In the genomic region with DNA sequence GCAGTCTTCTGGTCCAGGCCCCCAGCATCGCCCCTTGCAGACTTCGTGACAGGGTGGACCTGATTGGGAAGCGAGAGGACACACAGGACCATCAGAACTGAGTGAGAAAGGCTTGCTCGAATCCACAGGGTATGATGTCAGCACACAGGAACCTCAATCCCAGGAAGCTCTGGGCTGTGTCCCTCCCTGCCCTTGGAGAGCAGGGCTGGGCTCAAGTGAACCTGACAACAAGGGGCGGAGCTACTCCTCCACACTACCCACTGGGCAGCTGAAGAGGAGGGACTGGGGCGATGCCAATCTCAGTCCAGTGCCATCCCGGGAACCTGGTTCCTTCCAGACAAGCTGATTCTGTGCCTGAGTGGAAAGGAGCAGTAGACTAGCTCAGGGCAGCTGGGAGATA, we compare ENCODE assay signal across 8 mouse cellular contexts. TPM values are rescaled to one million over a fixed set of nuclear protein-coding genes. Genes with fewer than 3 reads are reported as not detected.
DNase-seq lines count a peak whose midpoint lies in the region; ATAC-seq lines count a peak whose summit lies in the region.

No protein-coding gene starts in this region.

- 28% methylated on average over 7 of the region's 7 CpGs for WGBS in kidney, embryonic 15.5 days

- ATAC-seq in kidney, embryonic 15.5 days (replicated peaks; ENCODE audit: low FRiP score) = peak; percentile 85

- no peak overlapping the region for H3K9ac ChIP-seq in kidney, embryonic 15.5 days

- H3K27ac ChIP-seq in kidney, embryonic 15.5 days = 0 out of 2 replicates have a peak overlapping the region, but pooled peaks have one; percentile 48

- H3K4me1 ChIP-seq in kidney, embryonic 15.5 days = peaks cover 43% of the 10 kb centered on the region

- peak overlapping the region; percentile 2; the same call in 1 of the 2 replicates for H3K4me3 ChIP-seq in kidney, embryonic 15.5 days (replicated peaks)

- no peaks in the 10 kb centered on the region for H3K36me3 ChIP-seq in kidney, embryonic 15.5 days

- peaks cover 43% of the 10 kb centered on the region for H3K27me3 ChIP-seq in kidney, embryonic 15.5 days

- DNase-seq in embryo, embryonic 11 days = peak; percentile 22
- no peak for DNase-seq in embryo, embryonic 9.5 days (ENCODE audit: extremely low spot score)
- peak; percentile 64 for DNase-seq in adrenal gland, postnatal 25 days
- peak; percentile 75 to 86 for DNase-seq in heart, adult 18-20 months
- peak; percentile 74 for DNase-seq in skeletal muscle tissue, adult 2 months (ENCODE audit: low read depth, low spot score)
- DNase-seq in B cell, adult 2 months = no peak
- no peak for DNase-seq in frontal cortex, postnatal 14 days (ENCODE audit: low spot score in 2 of 2)

- H3K9me3 ChIP-seq in kidney, embryonic 15.5 days (replicated peaks) = no peaks in the 10 kb centered on the region

- H3K4me2 ChIP-seq in kidney, embryonic 15.5 days = peak overlapping the region; percentile 37

RNA-seq across cellular contexts. Expression of a gene that starts 5.8 kb away (rescaled TPM):
- 2.8 and 3.8 TPM in 2 replicates for total RNA-seq in adrenal gland, postnatal 25 days (2021)
- 1 to 10 TPM; 6.4 to 8.6 TPM for total RNA-seq in heart, adult 18-20 months (2021)
- polyA plus RNA-seq in kidney, embryonic 15.5 days (2015; fragmentation: Nextera tagmentation; extraction: Ambion mirVana) = 9.7 and 10.7 TPM in 2 replicates

RNA-seq across cellular contexts. Expression of a gene that starts 17.9 kb away (rescaled TPM):
- total RNA-seq in adrenal gland, postnatal 25 days (2021) = 83.8 and 97.6 TPM in 2 replicates
- total RNA-seq in heart, adult 18-20 months (2021) = 10 to 100 TPM; 43.1 to 46.0 TPM
- 205 and 207 TPM in 2 replicates for polyA plus RNA-seq in kidney, embryonic 15.5 days (2015; fragmentation: Nextera tagmentation; extraction: Ambion mirVana)

RNA-seq across cellular contexts. Expression of a gene that starts 34.5 kb away (rescaled TPM):
- total RNA-seq in adrenal gland, postnatal 25 days (2021) = 2,617 and 2,671 TPM in 2 replicates
- 1,000 to 10,000 TPM; 1,490 to 1,551 TPM for total RNA-seq in heart, adult 18-20 months (2021)
- polyA plus RNA-seq in kidney, embryonic 15.5 days (2015; fragmentation: Nextera tagmentation; extraction: Ambion mirVana) = 4,214 and 4,446 TPM in 2 replicates

RNA-seq across cellular contexts. Expression of a gene that starts 36.1 kb away (rescaled TPM):
- total RNA-seq in adrenal gland, postnatal 25 days (2021) = 9.1 and 13.6 TPM in 2 replicates
- total RNA-seq in heart, adult 18-20 months (2021) = 1 to 10 TPM; 7.7 to 8.2 TPM
- 16.2 and 17.7 TPM in 2 replicates for polyA plus RNA-seq in kidney, embryonic 15.5 days (2015; fragmentation: Nextera tagmentation; extraction: Ambion mirVana)

RNA-seq across cellular contexts. Expression of a gene that starts 42.9 kb away (rescaled TPM):
- total RNA-seq in adrenal gland, postnatal 25 days (2021) = 688 and 827 TPM in 2 replicates
- total RNA-seq in heart, adult 18-20 months (2021) = 100 to 1,000 TPM; 257 to 282 TPM
- polyA plus RNA-seq in kidney, embryonic 15.5 days (2015; fragmentation: Nextera tagmentation; extraction: Ambion mirVana) = 752 and 867 TPM in 2 replicates

Comparison
In these comparisons a context has a peak if more than half of its experiments do, and no peak if none do; other contexts are left out.
1. DNase-seq: peak in embryo, embryonic 11 days (single experiment), adrenal gland, postnatal 25 days (single experiment), heart, adult 18-20 months (2 of 2) and skeletal muscle tissue, adult 2 months (single experiment); none in embryo, embryonic 9.5 days (single experiment), B cell, adult 2 months (0 of 2) and frontal cortex, postnatal 14 days (0 of 2).